In genomic region chr9:107279378-107280321, GRCm38 (mm10) we compare ENCODE assay signal across 9 mouse cellular contexts. TPM values are rescaled to one million over a fixed set of nuclear protein-coding genes. Genes with fewer than 3 reads are reported as not detected.
DNase-seq lines count a peak whose midpoint lies in the region; ATAC-seq lines count a peak whose summit lies in the region.
"Had no signal": no experiment of that assay in that cellular context is flagged by ENCODE, and none has a peak within 500 bp of the region (broad histone marks: within the 10 kb centered on the region; RNA-seq: fewer than 3 reads in every experiment).

No protein-coding gene starts in this region.

- H3K4me2 ChIP-seq in embryonic facial prominence, embryonic 15.5 days (replicated peaks) = peak overlapping the region; percentile 42
- H3K4me2 ChIP-seq in intestine, embryonic 15.5 days (replicated peaks) = peak overlapping the region; percentile 57
- peak overlapping the region; percentile 34 for H3K4me2 ChIP-seq in lung, embryonic 16.5 days (ENCODE audit: low read depth, low read length)
- peak overlapping the region; percentile 36 for H3K4me2 ChIP-seq in stomach, embryonic 16.5 days (ENCODE audit: low read depth, low read length)

- H3K36me3 ChIP-seq in embryonic facial prominence, embryonic 15.5 days = no peaks in the 10 kb centered on the region
- H3K36me3 ChIP-seq in intestine, embryonic 15.5 days = no peaks in the 10 kb centered on the region
- H3K36me3 ChIP-seq in lung, embryonic 16.5 days (ENCODE audit: control insufficient read depth, insufficient read depth, low read length) = no peaks in the 10 kb centered on the region
- no peaks in the 10 kb centered on the region for H3K36me3 ChIP-seq in stomach, embryonic 16.5 days (ENCODE audit: control insufficient read depth, insufficient read depth, low read length)

- H3K27me3 ChIP-seq in embryonic facial prominence, embryonic 15.5 days = no peaks in the 10 kb centered on the region
- H3K27me3 ChIP-seq in intestine, embryonic 15.5 days (replicated peaks) = no peaks in the 10 kb centered on the region
- no peaks in the 10 kb centered on the region for H3K27me3 ChIP-seq in lung, embryonic 16.5 days (ENCODE audit: control insufficient read depth, insufficient read depth, low read depth, low read length)
- no peaks in the 10 kb centered on the region for H3K27me3 ChIP-seq in stomach, embryonic 16.5 days (ENCODE audit: control insufficient read depth, insufficient read depth, low read length)
- H3K27me3 ChIP-seq: Patski had no signal

- peak; percentile 53 for ATAC-seq in embryonic facial prominence, embryonic 15.5 days (ENCODE audit: insufficient number of reproducible peaks, low FRiP score, low TSS enrichment, low read depth)
- peak; percentile 81 for ATAC-seq in intestine, embryonic 15.5 days
- peak; percentile 64 for ATAC-seq in lung, embryonic 16.5 days (ENCODE audit: low read depth)
- peak; percentile 56 for ATAC-seq in stomach, embryonic 16.5 days (ENCODE audit: insufficient read depth, low FRiP score)

- peaks cover 24% of the 10 kb centered on the region for H3K4me1 ChIP-seq in embryonic facial prominence, embryonic 15.5 days
- peaks cover 20% of the 10 kb centered on the region for H3K4me1 ChIP-seq in intestine, embryonic 15.5 days (replicated peaks)
- peaks cover 18% of the 10 kb centered on the region for H3K4me1 ChIP-seq in lung, embryonic 16.5 days (replicated peaks; ENCODE audit: control insufficient read depth, insufficient read depth, low read length)
- peaks cover 25% of the 10 kb centered on the region for H3K4me1 ChIP-seq in stomach, embryonic 16.5 days (ENCODE audit: control insufficient read depth, insufficient read depth, low read length)

- no peak overlapping the region for H3K9ac ChIP-seq in embryonic facial prominence, embryonic 15.5 days
- peak overlapping the region; percentile 26; the same call in 1 of the 2 replicates for H3K9ac ChIP-seq in intestine, embryonic 15.5 days
- H3K9ac ChIP-seq in lung, embryonic 16.5 days (ENCODE audit: low read length) = peak overlapping the region; percentile 25
- peak overlapping the region; percentile 61 for H3K9ac ChIP-seq in stomach, embryonic 16.5 days (ENCODE audit: low read length)

- H3K9me3 ChIP-seq in embryonic facial prominence, embryonic 15.5 days (replicated peaks) = no peaks in the 10 kb centered on the region
- H3K9me3 ChIP-seq in intestine, embryonic 15.5 days = no peaks in the 10 kb centered on the region
- no peaks in the 10 kb centered on the region for H3K9me3 ChIP-seq in lung, embryonic 16.5 days (ENCODE audit: control insufficient read depth, low read length)
- H3K9me3 ChIP-seq in stomach, embryonic 16.5 days (replicated peaks; ENCODE audit: control insufficient read depth, low read length) = no peaks in the 10 kb centered on the region

- H3K4me3 ChIP-seq in embryonic facial prominence, embryonic 15.5 days (replicated peaks) = no peak overlapping the region
- H3K4me3 ChIP-seq in intestine, embryonic 15.5 days (replicated peaks) = peak overlapping the region; percentile 16
- H3K4me3 ChIP-seq in lung, embryonic 16.5 days (ENCODE audit: low read length) = no peak overlapping the region
- H3K4me3 ChIP-seq in stomach, embryonic 16.5 days (replicated peaks; ENCODE audit: low read length) = peak overlapping the region; percentile 22

- WGBS in embryonic facial prominence, embryonic 15.5 days = 16% methylated on average over 16 of the region's 16 CpGs
- WGBS in intestine, embryonic 15.5 days = 20% methylated on average over 16 of the region's 16 CpGs
- whole genome bisulfite sequencing in lung, embryonic 16.5 days = 22% methylated on average over 16 of the region's 16 CpGs
- WGBS in stomach, embryonic 16.5 days = 21% methylated on average over 16 of the region's 16 CpGs

- H3K27ac ChIP-seq in embryonic facial prominence, embryonic 15.5 days (replicated peaks) = peak overlapping the region; percentile 82
- peak overlapping the region; percentile 83 for H3K27ac ChIP-seq in intestine, embryonic 15.5 days
- H3K27ac ChIP-seq in lung, embryonic 16.5 days (ENCODE audit: low read length) = peak overlapping the region; percentile 91
- peak overlapping the region; percentile 94 for H3K27ac ChIP-seq in stomach, embryonic 16.5 days (ENCODE audit: low read length)

- peak; percentile 96 for DNase-seq in heart, adult 11 months
- DNase-seq in heart, adult 8-10 months (ENCODE audit: low spot score) = no peak
- no peak for DNase-seq in cerebellum, postnatal 36 days
- no peak for DNase-seq in adrenal gland, postnatal 36 days

RNA-seq across cellular contexts. Expression of gene Mapkapk3, which starts 10.0 kb away (rescaled TPM):
- total RNA-seq in heart, adult 8-10 months (2022) = 10 to 100 TPM; 27.2 to 38.4 (median 32.0) TPM
- polyA plus RNA-seq in embryonic facial prominence, embryonic 15.5 days (2015; fragmentation: Nextera tagmentation; extraction: Ambion mirVana) = 22.2 and 24.0 TPM in 2 replicates
- polyA plus RNA-seq in intestine, embryonic 15.5 days (2015; fragmentation: Nextera tagmentation; extraction: Ambion mirVana) = 34.8 and 35.4 TPM in 2 replicates
- 17.8 and 20.6 TPM in 2 replicates for polyA plus RNA-seq in lung, embryonic 16.5 days (2015; fragmentation: Nextera tagmentation; extraction: Ambion mirVana)
- polyA plus RNA-seq in stomach, embryonic 16.5 days (2015; fragmentation: Nextera tagmentation; extraction: Ambion mirVana) = 41.2 and 46.4 TPM in 2 replicates
- total RNA-seq in adrenal gland, postnatal 36 days (2021) = 10 to 100 TPM; 53.7 to 54.3 TPM

RNA-seq across cellular contexts. Expression of gene Cish, which starts 16.2 kb away (rescaled TPM):
- 100 to 1,000 TPM in 3 of 4 experiments, 10 to 100 TPM in 1; 87.1 to 234 (median 146) TPM for total RNA-seq in heart, adult 8-10 months (2022)
- 14.4 and 18.9 TPM in 2 replicates for polyA plus RNA-seq in embryonic facial prominence, embryonic 15.5 days (2015; fragmentation: Nextera tagmentation; extraction: Ambion mirVana)
- 16.2 and 16.8 TPM in 2 replicates for polyA plus RNA-seq in intestine, embryonic 15.5 days (2015; fragmentation: Nextera tagmentation; extraction: Ambion mirVana)
- polyA plus RNA-seq in lung, embryonic 16.5 days (2015; fragmentation: Nextera tagmentation; extraction: Ambion mirVana) = 19.3 and 20.5 TPM in 2 replicates
- 13.2 and 16.5 TPM in 2 replicates for polyA plus RNA-seq in stomach, embryonic 16.5 days (2015; fragmentation: Nextera tagmentation; extraction: Ambion mirVana)
- total RNA-seq in adrenal gland, postnatal 36 days (2021) = 10 to 100 TPM; 31.7 to 31.8 TPM

RNA-seq across cellular contexts. Expression of gene Dock3, which starts 47.9 kb away (rescaled TPM):
- total RNA-seq in heart, adult 8-10 months (2022) = 10 to 100 TPM; 15.1 to 23.8 (median 19.8) TPM
- 0.56 and 0.83 TPM in 2 replicates for polyA plus RNA-seq in embryonic facial prominence, embryonic 15.5 days (2015; fragmentation: Nextera tagmentation; extraction: Ambion mirVana)
- 0.54 and 0.64 TPM in 2 replicates for polyA plus RNA-seq in intestine, embryonic 15.5 days (2015; fragmentation: Nextera tagmentation; extraction: Ambion mirVana)
- 0.19 and 0.23 TPM in 2 replicates for polyA plus RNA-seq in lung, embryonic 16.5 days (2015; fragmentation: Nextera tagmentation; extraction: Ambion mirVana)
- 0.30 and 0.45 TPM in 2 replicates for polyA plus RNA-seq in stomach, embryonic 16.5 days (2015; fragmentation: Nextera tagmentation; extraction: Ambion mirVana)
- total RNA-seq in adrenal gland, postnatal 36 days (2021) = 1 to 10 TPM; 4.3 to 4.6 TPM

RNA-seq across cellular contexts. Expression of gene Hemk1, which starts 58.5 kb away (rescaled TPM):
- total RNA-seq in heart, adult 8-10 months (2022) = 10 to 100 TPM; 17.3 to 24.0 (median 19.9) TPM
- 11.7 and 12.3 TPM in 2 replicates for polyA plus RNA-seq in embryonic facial prominence, embryonic 15.5 days (2015; fragmentation: Nextera tagmentation; extraction: Ambion mirVana)
- polyA plus RNA-seq in intestine, embryonic 15.5 days (2015; fragmentation: Nextera tagmentation; extraction: Ambion mirVana) = 9.0 and 11.1 TPM in 2 replicates
- 11.5 and 12.4 TPM in 2 replicates for polyA plus RNA-seq in lung, embryonic 16.5 days (2015; fragmentation: Nextera tagmentation; extraction: Ambion mirVana)
- 11.3 and 11.8 TPM in 2 replicates for polyA plus RNA-seq in stomach, embryonic 16.5 days (2015; fragmentation: Nextera tagmentation; extraction: Ambion mirVana)
- total RNA-seq in adrenal gland, postnatal 36 days (2021) = 10 to 100 TPM; 15.6 to 16.1 TPM

Comparison
In these comparisons a context has a peak if more than half of its experiments do, and no peak if none do; other contexts are left out.
1. H3K4me3 ChIP-seq: peak in intestine, embryonic 15.5 days (single experiment) and stomach, embryonic 16.5 days (single experiment); none in embryonic facial prominence, embryonic 15.5 days (single experiment) and lung, embryonic 16.5 days (single experiment).
2. Peak in every context shown above with its lines, with median percentiles within 50 percentile points of each other: ATAC-seq, H3K27ac ChIP-seq and H3K4me2 ChIP-seq.